Mouse (Mus musculus): Measurements from ENCODE around the gene Rbfox1. TPM values are rescaled to one million over a fixed set of nuclear protein-coding genes. Genes with fewer than 3 reads are reported as not detected.

Rbfox1 gene
- polyA plus RNA-seq, 1 experiment from 2014 or later: 0.57 TPM

GRCm38 (mm10) chr16:6732646-6733045 lies 847.5 kb downstream of the Rbfox1 start:
- Histone ChIP-seq H3K36me3 (ENCODE audit: insufficient read depth) (no peaks in the 10 kb centered on the region), H3K9ac (no peak overlapping the region), H3K27me3 (ENCODE audit: insufficient read depth, low read length) (no peaks in the 10 kb centered on the region), H3K4me3 (ENCODE audit: low read depth, low read length) (no peak overlapping the region), H3K4me1 (ENCODE audit: insufficient read depth) (no peaks in the 10 kb centered on the region), H3K4me2 (no peak overlapping the region), H3K9me3 (ENCODE audit: low read depth, low read length) (no peaks in the 10 kb centered on the region), H3K27ac (ENCODE audit: low read depth) (no peak overlapping the region)
- ATAC-seq (ENCODE audit: insufficient read depth) (no peak), DNase-seq (no peak)
- WGBS: 65% methylated on average over 4 of the region's 4 CpGs
- TF ChIP-seq CTCF (IDR thresholded peaks at IDR 0.05; ENCODE audit: low read depth): no peak

GRCm38 (mm10) chr16:6733427-6733826 lies 848.3 kb downstream of the Rbfox1 start:
- 83% methylated on average over 3 of the region's 3 CpGs for WGBS
- H3K27ac ChIP-seq (ENCODE audit: low read depth): no peak overlapping the region

GRCm38 (mm10) chr16:6736566-6736965 lies 851.4 kb downstream of the Rbfox1 start:
- ATAC-seq (ENCODE audit: insufficient read depth) (no peak), DNase-seq (no peak)
- Histone ChIP-seq H3K4me1 (ENCODE audit: insufficient read depth) (no peaks in the 10 kb centered on the region), H3K9me3 (ENCODE audit: low read depth, low read length) (no peaks in the 10 kb centered on the region), H3K27me3 (ENCODE audit: insufficient read depth, low read length) (no peaks in the 10 kb centered on the region), H3K4me3 (ENCODE audit: low read depth, low read length) (no peak overlapping the region), H3K4me2 (no peak overlapping the region), H3K27ac (ENCODE audit: low read depth) (no peak overlapping the region), H3K9ac (no peak overlapping the region), H3K36me3 (ENCODE audit: insufficient read depth) (no peaks in the 10 kb centered on the region)
- 90% methylated on average over 2 of the region's 2 CpGs for WGBS
- TF ChIP-seq CTCF (IDR thresholded peaks at IDR 0.05; ENCODE audit: low read depth): no peak

More at GRCm38 (mm10) chr16:6733427-6733826, 848.3 kb downstream of the Rbfox1 start:
- Histone ChIP-seq H3K4me3 (ENCODE audit: low read depth, low read length) (no peak overlapping the region), H3K4me2 (no peak overlapping the region), H3K4me1 (ENCODE audit: insufficient read depth) (no peaks in the 10 kb centered on the region), H3K27me3 (ENCODE audit: insufficient read depth, low read length) (no peaks in the 10 kb centered on the region), H3K9ac (no peak overlapping the region), H3K36me3 (ENCODE audit: insufficient read depth) (no peaks in the 10 kb centered on the region), H3K9me3 (ENCODE audit: low read depth, low read length) (no peaks in the 10 kb centered on the region)
- ATAC-seq (ENCODE audit: insufficient read depth): no peak
- DNase-seq: no peak
- no peak for TF ChIP-seq CTCF (IDR thresholded peaks at IDR 0.05; ENCODE audit: low read depth)

- no peak overlapping the region for H3K4me3 ChIP-seq (ENCODE audit: low read depth, low read length)
- no peak overlapping the region for H3K27ac ChIP-seq (ENCODE audit: low read depth)
- H3K27me3 ChIP-seq (ENCODE audit: insufficient read depth, low read length): no peaks in the 10 kb centered on the region
- TF ChIP-seq CTCF (IDR thresholded peaks at IDR 0.05; ENCODE audit: low read depth): no peak
- no peaks in the 10 kb centered on the region for H3K4me1 ChIP-seq (ENCODE audit: insufficient read depth)
- H3K4me2 ChIP-seq: no peak overlapping the region
- DNase-seq: no peak
- ATAC-seq (ENCODE audit: insufficient read depth): no peak
- H3K36me3 ChIP-seq (ENCODE audit: insufficient read depth): no peaks in the 10 kb centered on the region
- no peaks in the 10 kb centered on the region for H3K9me3 ChIP-seq (ENCODE audit: low read depth, low read length)
- WGBS: 76% methylated on average over 3 of the region's 3 CpGs
- H3K9ac ChIP-seq: no peak overlapping the region
Observed at GRCm38 (mm10) chr16:6736998-6737397, 851.8 kb downstream of the Rbfox1 start.

- H3K27ac ChIP-seq (ENCODE audit: low read depth): no peak overlapping the region
- DNase-seq (no peak), ATAC-seq (ENCODE audit: insufficient read depth) (no peak)
- no peak overlapping the region for H3K4me2 ChIP-seq
- 88% methylated on average over 2 of the region's 2 CpGs for WGBS
- no peaks in the 10 kb centered on the region for H3K36me3 ChIP-seq (ENCODE audit: insufficient read depth)
- H3K4me3 ChIP-seq (ENCODE audit: low read depth, low read length): no peak overlapping the region
- TF ChIP-seq CTCF (IDR thresholded peaks at IDR 0.05; ENCODE audit: low read depth): no peak
- H3K4me1 ChIP-seq (ENCODE audit: insufficient read depth): no peaks in the 10 kb centered on the region
- no peak overlapping the region for H3K9ac ChIP-seq
- H3K27me3 ChIP-seq (ENCODE audit: insufficient read depth, low read length): no peaks in the 10 kb centered on the region
- H3K9me3 ChIP-seq (ENCODE audit: low read depth, low read length): no peaks in the 10 kb centered on the region
Observed at GRCm38 (mm10) chr16:6746116-6746515, 861.0 kb downstream of the Rbfox1 start.

GRCm38 (mm10) chr16:6750491-6750890 lies 865.3 kb downstream of the Rbfox1 start:
- TF ChIP-seq CTCF (IDR thresholded peaks at IDR 0.05; ENCODE audit: low read depth): no peak
- Histone ChIP-seq H3K27ac (ENCODE audit: low read depth) (no peak overlapping the region), H3K4me3 (ENCODE audit: low read depth, low read length) (no peak overlapping the region), H3K9ac (no peak overlapping the region), H3K36me3 (ENCODE audit: insufficient read depth) (no peaks in the 10 kb centered on the region), H3K27me3 (ENCODE audit: insufficient read depth, low read length) (no peaks in the 10 kb centered on the region), H3K4me2 (no peak overlapping the region), H3K9me3 (ENCODE audit: low read depth, low read length) (no peaks in the 10 kb centered on the region), H3K4me1 (ENCODE audit: insufficient read depth) (no peaks in the 10 kb centered on the region)
- DNase-seq (no peak), ATAC-seq (ENCODE audit: insufficient read depth) (no peak)
- WGBS: 52% methylated on average over 2 of the region's 2 CpGs

- ATAC-seq (ENCODE audit: insufficient read depth): no peak
- TF ChIP-seq CTCF (IDR thresholded peaks at IDR 0.05; ENCODE audit: low read depth): no peak
Observed at GRCm38 (mm10) chr16:6754847-6755246, 869.7 kb downstream of the Rbfox1 start.

More at GRCm38 (mm10) chr16:6754847-6755246, 869.7 kb downstream of the Rbfox1 start:
- H3K4me3 ChIP-seq (ENCODE audit: low read depth, low read length): no peak overlapping the region
- DNase-seq: no peak
- H3K4me2 ChIP-seq: no peak overlapping the region
- no peaks in the 10 kb centered on the region for H3K36me3 ChIP-seq (ENCODE audit: insufficient read depth)
- no peaks in the 10 kb centered on the region for H3K27me3 ChIP-seq (ENCODE audit: insufficient read depth, low read length)
- no peaks in the 10 kb centered on the region for H3K9me3 ChIP-seq (ENCODE audit: low read depth, low read length)
- H3K4me1 ChIP-seq (ENCODE audit: insufficient read depth): no peaks in the 10 kb centered on the region
- H3K9ac ChIP-seq: no peak overlapping the region
- no peak overlapping the region for H3K27ac ChIP-seq (ENCODE audit: low read depth)
- WGBS: 72% methylated on average over 3 of the region's 3 CpGs

All from lung, embryonic 14.5 days (tissue).